Mouse (Mus musculus): ENCODE results near the gene Krit1. TPM values are rescaled to one million over a fixed set of nuclear protein-coding genes. Genes with fewer than 3 reads are reported as not detected.
A peak's percentile ranks its signal among the peaks of the same experiment; 100 is the strongest.
"Not testable (repeated sequence)": the region's sequence is repeated elsewhere in the genome, so short reads cannot be mapped to it uniquely, and the experiment has no call there.

Gene Krit1
- polyA plus RNA-seq, 1 experiment from 2014 or later: 41.4 TPM

DNA sequence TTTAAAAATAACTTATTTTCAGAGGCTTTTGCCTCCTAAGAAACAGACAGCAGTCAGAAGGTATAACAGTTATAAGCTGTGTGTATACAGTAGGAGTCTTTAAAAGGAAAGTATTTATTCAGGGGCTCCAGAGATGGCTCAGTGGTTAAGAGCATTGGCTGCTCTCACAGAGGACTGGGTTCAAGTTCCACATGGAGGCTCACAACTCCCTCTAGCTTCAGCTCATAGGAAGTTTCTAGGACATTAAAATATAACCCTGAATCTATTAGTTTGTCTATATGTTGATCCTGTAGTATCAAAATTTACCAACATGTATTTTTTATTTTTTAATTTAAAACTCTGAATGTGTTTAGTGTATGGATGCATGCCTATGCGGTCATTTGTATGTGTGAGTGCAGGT lies 5.5 kb downstream of the Krit1 start:
- no peak overlapping the region for H3K4me3 ChIP-seq (ENCODE audit: control insufficient read depth in 1 of 2, insufficient read depth in 1 of 2, low read depth in 1 of 2, low read length in 2 of 2)
- H3K36me3 ChIP-seq (ENCODE audit: control insufficient read depth, insufficient read depth, low read length): peaks cover 46% of the 10 kb centered on the region
- H3K27me3 ChIP-seq (ENCODE audit: control insufficient read depth, insufficient read depth, low read length): no peaks in the 10 kb centered on the region
- H3K27ac ChIP-seq (replicated peaks in 1 of 2; ENCODE audit: control insufficient read depth in 1 of 2, insufficient read depth in 1 of 2, low read depth in 2 of 2, low read length in 2 of 2): no peak overlapping the region
- ATAC-seq (ENCODE audit: insufficient number of reproducible peaks, insufficient read depth, low FRiP score, low read depth): no peak
- H3K4me2 ChIP-seq (ENCODE audit: low read length): no peak overlapping the region
- H3K4me1 ChIP-seq (ENCODE audit: control insufficient read depth in 2 of 2, insufficient read depth in 2 of 2, low read length in 2 of 2): peaks cover 2 to 4% of the 10 kb centered on the region in 2 experiments; a peak in 3 of 4 replicates
- H3K9me3 ChIP-seq (ENCODE audit: control insufficient read depth, low read length): no peaks in the 10 kb centered on the region
- no peak overlapping the region for H3K9ac ChIP-seq (ENCODE audit: low read length)
- 93% methylated on average over 1 of the region's 1 CpGs for WGBS

DNA sequence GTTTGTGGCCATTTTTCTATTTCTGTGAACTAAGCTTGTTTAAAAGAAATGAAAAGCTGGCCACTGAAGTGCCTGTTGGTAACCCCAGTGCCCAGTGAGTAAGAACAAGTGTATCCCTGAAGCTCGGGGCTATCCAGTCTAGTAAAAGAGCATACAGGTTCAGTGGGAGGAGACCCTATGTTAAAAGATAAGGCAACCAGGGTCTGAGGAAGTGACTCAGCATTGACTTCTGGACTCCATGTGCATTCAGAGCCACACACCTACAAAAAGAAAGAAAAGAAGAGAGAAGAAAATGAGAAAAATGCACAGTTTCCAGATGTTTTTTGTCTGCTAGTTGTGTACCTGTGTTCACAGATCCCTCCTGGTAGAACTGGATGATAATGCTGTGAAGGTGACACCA lies 31.1 kb downstream of the Krit1 start:
- H3K4me1 ChIP-seq (ENCODE audit: control insufficient read depth in 2 of 2, insufficient read depth in 2 of 2, low read length in 2 of 2): no peaks in the 10 kb centered on the region

DNA sequence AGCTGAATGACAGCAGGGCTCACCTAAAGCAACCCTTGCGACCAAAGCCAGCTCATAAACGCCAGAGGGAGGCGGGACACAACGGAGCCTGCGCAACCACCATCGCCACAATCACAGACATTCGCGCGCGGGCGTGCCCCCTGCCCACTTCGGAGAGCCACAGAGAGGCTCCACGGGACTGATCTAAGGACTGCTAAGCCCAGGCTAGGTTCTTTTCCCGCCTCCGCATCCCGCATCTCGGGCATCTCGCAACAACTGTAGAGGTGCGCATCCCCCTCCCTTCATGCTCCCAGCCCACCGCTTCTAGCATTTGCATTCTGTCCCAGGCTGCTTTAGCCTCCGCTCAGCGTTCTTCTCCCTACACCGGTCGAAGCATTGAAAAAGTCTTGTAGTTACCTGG lies 42.0 kb downstream of the Krit1 start, which contains the start of gene Lrrd1:
Gene Lrrd1, plus strand, starts transcription at position 148 of the 400 bp plus-strand sequence.
- peak within 1 kb of the TSS; percentile 73 for H3K4me2 ChIP-seq (ENCODE audit: low read length)
- H3K9ac ChIP-seq (ENCODE audit: low read length): peak within 1 kb of the TSS; percentile 54
- no peak for ATAC-seq (ENCODE audit: insufficient number of reproducible peaks, insufficient read depth, low FRiP score, low read depth)

More for the DNA sequence above, 31.1 kb downstream of the Krit1 start:
- Histone ChIP-seq H3K9ac (ENCODE audit: low read length) (no peak overlapping the region), H3K27me3 (ENCODE audit: control insufficient read depth, insufficient read depth, low read length) (no peaks in the 10 kb centered on the region), H3K9me3 (ENCODE audit: control insufficient read depth, low read length) (peaks cover 5% of the 10 kb centered on the region; the same call in 1 of the 2 replicates), H3K4me2 (ENCODE audit: low read length) (no peak overlapping the region), H3K4me3 (ENCODE audit: control insufficient read depth in 1 of 2, insufficient read depth in 1 of 2, low read depth in 1 of 2, low read length in 2 of 2) (no peak overlapping the region), H3K27ac (replicated peaks in 1 of 2; ENCODE audit: control insufficient read depth in 1 of 2, insufficient read depth in 1 of 2, low read depth in 2 of 2, low read length in 2 of 2) (no peak overlapping the region), H3K36me3 (ENCODE audit: control insufficient read depth, insufficient read depth, low read length) (peaks cover 69% of the 10 kb centered on the region)
- WGBS: 58% methylated on average over 1 of the region's 1 CpGs
- ATAC-seq (ENCODE audit: insufficient number of reproducible peaks, insufficient read depth, low FRiP score, low read depth): no peak

DNA sequence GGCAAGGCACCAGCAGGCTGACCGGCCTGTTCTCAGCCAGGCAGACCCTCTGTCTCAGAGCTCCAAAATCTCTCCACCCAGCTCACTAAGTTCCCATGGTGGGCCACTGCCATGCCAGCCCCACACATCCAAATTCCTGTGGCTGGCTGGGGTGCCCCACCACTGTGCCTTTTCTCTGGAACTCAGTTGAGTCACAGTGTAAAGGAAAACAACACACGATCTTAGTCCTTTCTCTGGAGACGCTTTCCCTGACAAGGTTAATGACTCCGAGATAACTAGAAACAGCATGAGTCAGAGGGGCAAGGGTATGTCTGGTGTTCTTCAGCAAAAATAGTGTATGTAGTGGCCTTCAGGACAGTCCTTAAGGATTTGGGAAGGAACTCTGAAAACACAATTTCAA lies 67.2 kb downstream of the Krit1 start:
- H3K4me1 ChIP-seq (ENCODE audit: control insufficient read depth in 2 of 2, insufficient read depth in 2 of 2, low read length in 2 of 2): no peaks in the 10 kb centered on the region
- no peak for ATAC-seq (ENCODE audit: insufficient number of reproducible peaks, insufficient read depth, low FRiP score, low read depth)
- no peak overlapping the region for H3K27ac ChIP-seq (replicated peaks in 1 of 2; ENCODE audit: control insufficient read depth in 1 of 2, insufficient read depth in 1 of 2, low read depth in 2 of 2, low read length in 2 of 2)
- no peak overlapping the region for H3K4me2 ChIP-seq (ENCODE audit: low read length)
- H3K36me3 ChIP-seq (ENCODE audit: control insufficient read depth, insufficient read depth, low read length): no peaks in the 10 kb centered on the region
- no peaks in the 10 kb centered on the region for H3K9me3 ChIP-seq (ENCODE audit: control insufficient read depth, low read length)
- no peak overlapping the region for H3K9ac ChIP-seq (ENCODE audit: low read length)
- no peak overlapping the region for H3K4me3 ChIP-seq (ENCODE audit: control insufficient read depth in 1 of 2, insufficient read depth in 1 of 2, low read depth in 1 of 2, low read length in 2 of 2)
- 32% methylated on average over 4 of the region's 4 CpGs for WGBS
- no peaks in the 10 kb centered on the region for H3K27me3 ChIP-seq (ENCODE audit: control insufficient read depth, insufficient read depth, low read length)

More for the DNA sequence above, 42.0 kb downstream of the Krit1 start, which contains the start of gene Lrrd1:
- Histone ChIP-seq H3K27me3 (ENCODE audit: control insufficient read depth, insufficient read depth, low read length) (no peaks in the 10 kb centered on the region), H3K27ac (replicated peaks in 1 of 2; ENCODE audit: control insufficient read depth in 1 of 2, insufficient read depth in 1 of 2, low read depth in 2 of 2, low read length in 2 of 2) (no peak within 1 kb of the TSS), H3K36me3 (ENCODE audit: control insufficient read depth, insufficient read depth, low read length) (peaks cover 24% of the 10 kb centered on the region), H3K4me1 (ENCODE audit: control insufficient read depth in 2 of 2, insufficient read depth in 2 of 2, low read length in 2 of 2) (peaks cover 0 to 2% of the 10 kb centered on the region in 2 experiments; a peak in 1 of 4 replicates), H3K9me3 (ENCODE audit: control insufficient read depth, low read length) (no peaks in the 10 kb centered on the region), H3K4me3 (ENCODE audit: control insufficient read depth in 1 of 2, insufficient read depth in 1 of 2, low read depth in 1 of 2, low read length in 2 of 2) (peak within 1 kb of the TSS; percentile 44 to 53)
- 4% methylated on average over 24 of the region's 24 CpGs for WGBS

DNA sequence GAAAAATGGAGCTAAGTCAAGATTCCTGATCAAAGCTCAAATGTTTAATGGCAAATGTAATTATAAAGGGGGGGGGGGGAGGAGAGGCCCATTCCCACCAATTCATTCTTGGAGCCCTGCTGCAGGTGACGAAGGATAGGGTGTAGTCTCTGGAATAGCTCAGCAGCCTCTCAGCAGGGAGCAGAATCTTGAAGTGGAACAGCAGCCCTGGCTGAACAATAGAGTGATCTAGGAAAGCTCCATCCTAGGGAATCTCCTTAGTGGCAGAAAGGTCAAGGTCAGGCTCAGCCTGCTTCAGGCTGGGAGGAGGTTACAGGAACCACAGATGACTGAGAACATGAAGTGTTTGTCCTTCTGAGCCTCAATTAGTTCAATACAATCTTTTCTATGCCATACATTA lies 69.4 kb downstream of the Krit1 start:
- ATAC-seq (ENCODE audit: insufficient number of reproducible peaks, insufficient read depth, low FRiP score, low read depth): no peak
- H3K4me3 ChIP-seq (ENCODE audit: control insufficient read depth in 1 of 2, insufficient read depth in 1 of 2, low read depth in 1 of 2, low read length in 2 of 2): no peak overlapping the region

DNA sequence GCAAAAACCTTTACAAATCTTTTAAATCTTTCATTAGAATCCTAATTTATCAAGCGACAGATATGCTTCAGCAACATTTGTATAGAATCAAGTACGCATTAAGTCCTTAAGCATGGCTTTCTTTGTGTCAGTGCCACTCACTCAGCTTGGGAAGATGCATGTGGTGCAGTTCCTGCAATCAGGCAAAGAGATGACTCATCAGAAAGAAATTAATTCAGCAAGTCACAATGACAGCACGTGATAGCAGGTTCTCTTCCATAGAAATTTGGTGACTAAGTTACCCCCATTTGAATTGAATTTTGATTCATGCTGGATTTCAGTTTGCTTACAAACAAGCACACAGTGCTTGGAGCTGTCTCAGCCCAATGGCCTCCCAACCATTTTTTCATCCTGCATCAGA lies 70.5 kb downstream of the Krit1 start:
- no peak for ATAC-seq (ENCODE audit: insufficient number of reproducible peaks, insufficient read depth, low FRiP score, low read depth)
- 71% methylated on average over 3 of the region's 3 CpGs for WGBS

More for the DNA sequence above, 69.4 kb downstream of the Krit1 start:
- Histone ChIP-seq H3K9ac (ENCODE audit: low read length) (no peak overlapping the region), H3K27ac (replicated peaks in 1 of 2; ENCODE audit: control insufficient read depth in 1 of 2, insufficient read depth in 1 of 2, low read depth in 2 of 2, low read length in 2 of 2) (no peak overlapping the region), H3K9me3 (ENCODE audit: control insufficient read depth, low read length) (no peaks in the 10 kb centered on the region), H3K36me3 (ENCODE audit: control insufficient read depth, insufficient read depth, low read length) (no peaks in the 10 kb centered on the region), H3K27me3 (ENCODE audit: control insufficient read depth, insufficient read depth, low read length) (no peaks in the 10 kb centered on the region), H3K4me1 (ENCODE audit: control insufficient read depth in 2 of 2, insufficient read depth in 2 of 2, low read length in 2 of 2) (no peaks in the 10 kb centered on the region), H3K4me2 (ENCODE audit: low read length) (no peak overlapping the region)
- WGBS: 61% methylated on average over 1 of the region's 1 CpGs

DNA sequence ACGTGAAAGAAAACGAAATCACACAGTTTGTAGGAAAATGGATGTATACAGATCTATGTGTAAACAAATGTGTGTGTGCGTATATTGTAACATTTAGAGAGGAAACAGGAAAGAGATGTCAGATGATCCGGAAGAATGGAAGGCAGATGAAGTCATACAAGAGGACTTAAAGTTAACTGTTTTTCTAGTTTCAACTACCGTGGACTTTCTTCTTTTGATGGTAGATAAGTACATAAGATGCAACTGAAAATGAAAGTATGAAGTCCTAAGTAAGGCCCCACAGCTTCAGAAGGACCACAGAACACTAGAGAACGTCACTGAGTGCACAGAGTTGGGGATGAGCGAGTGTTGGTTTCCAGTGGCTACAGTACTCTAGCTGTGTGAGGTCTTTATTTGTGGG lies 83.9 kb downstream of the Krit1 start:
- WGBS: 74% methylated on average over 6 of the region's 7 CpGs
- H3K4me3 ChIP-seq (ENCODE audit: control insufficient read depth in 1 of 2, insufficient read depth in 1 of 2, low read depth in 1 of 2, low read length in 2 of 2); H3K9ac ChIP-seq (ENCODE audit: low read length); H3K9me3 ChIP-seq (ENCODE audit: control insufficient read depth, low read length); H3K27me3 ChIP-seq (ENCODE audit: control insufficient read depth, insufficient read depth, low read length); H3K4me1 ChIP-seq (ENCODE audit: control insufficient read depth in 2 of 2, insufficient read depth in 2 of 2, low read length in 2 of 2); H3K27ac ChIP-seq (replicated peaks in 1 of 2; ENCODE audit: control insufficient read depth in 1 of 2, insufficient read depth in 1 of 2, low read depth in 2 of 2, low read length in 2 of 2); H3K4me2 ChIP-seq (ENCODE audit: low read length); ATAC-seq (ENCODE audit: insufficient number of reproducible peaks, insufficient read depth, low FRiP score, low read depth); H3K36me3 ChIP-seq (ENCODE audit: control insufficient read depth, insufficient read depth, low read length): not testable (repeated sequence)

More for the DNA sequence above, 70.5 kb downstream of the Krit1 start:
- H3K4me1 ChIP-seq (ENCODE audit: control insufficient read depth in 2 of 2, insufficient read depth in 2 of 2, low read length in 2 of 2): no peaks in the 10 kb centered on the region
- no peaks in the 10 kb centered on the region for H3K9me3 ChIP-seq (ENCODE audit: control insufficient read depth, low read length)
- H3K4me2 ChIP-seq (ENCODE audit: low read length): no peak overlapping the region
- H3K36me3 ChIP-seq (ENCODE audit: control insufficient read depth, insufficient read depth, low read length): no peaks in the 10 kb centered on the region
- H3K27ac ChIP-seq (replicated peaks in 1 of 2; ENCODE audit: control insufficient read depth in 1 of 2, insufficient read depth in 1 of 2, low read depth in 2 of 2, low read length in 2 of 2): no peak overlapping the region
- H3K9ac ChIP-seq (ENCODE audit: low read length): no peak overlapping the region
- no peak overlapping the region for H3K4me3 ChIP-seq (ENCODE audit: control insufficient read depth in 1 of 2, insufficient read depth in 1 of 2, low read depth in 1 of 2, low read length in 2 of 2)
- no peaks in the 10 kb centered on the region for H3K27me3 ChIP-seq (ENCODE audit: control insufficient read depth, insufficient read depth, low read length)

DNA sequence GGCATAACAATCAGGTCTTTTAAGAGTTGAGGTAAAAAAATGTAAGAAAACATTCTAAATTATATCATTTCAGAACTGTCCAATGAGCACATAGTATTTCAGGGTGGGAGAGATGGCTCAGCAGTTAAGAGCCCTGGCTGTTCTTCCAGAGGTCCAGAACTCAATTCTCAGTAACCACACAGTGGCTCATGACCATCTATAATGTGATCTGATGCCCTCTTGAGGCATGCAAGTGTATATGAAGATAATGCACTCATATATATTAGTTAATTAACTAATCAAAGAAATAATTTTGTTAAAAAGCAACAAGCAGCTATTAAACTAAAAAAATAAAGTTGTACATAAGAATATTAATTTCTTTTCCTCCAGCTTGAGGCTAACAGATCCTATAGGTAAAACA lies 86.2 kb downstream of the Krit1 start:
- no peaks in the 10 kb centered on the region for H3K4me1 ChIP-seq (ENCODE audit: control insufficient read depth in 2 of 2, insufficient read depth in 2 of 2, low read length in 2 of 2)
- H3K9me3 ChIP-seq (ENCODE audit: control insufficient read depth, low read length): no peaks in the 10 kb centered on the region
- no peak overlapping the region for H3K4me3 ChIP-seq (ENCODE audit: control insufficient read depth in 1 of 2, insufficient read depth in 1 of 2, low read depth in 1 of 2, low read length in 2 of 2)
- H3K4me2 ChIP-seq (ENCODE audit: low read length): no peak overlapping the region
- no peak overlapping the region for H3K9ac ChIP-seq (ENCODE audit: low read length)
- H3K27ac ChIP-seq (replicated peaks in 1 of 2; ENCODE audit: control insufficient read depth in 1 of 2, insufficient read depth in 1 of 2, low read depth in 2 of 2, low read length in 2 of 2): no peak overlapping the region
- no peaks in the 10 kb centered on the region for H3K36me3 ChIP-seq (ENCODE audit: control insufficient read depth, insufficient read depth, low read length)
- no peak for ATAC-seq (ENCODE audit: insufficient number of reproducible peaks, insufficient read depth, low FRiP score, low read depth)
- no peaks in the 10 kb centered on the region for H3K27me3 ChIP-seq (ENCODE audit: control insufficient read depth, insufficient read depth, low read length)

Data from heart, embryonic 14.5 days (tissue).